Mouse (Mus musculus) T-helper 1 cell (primary cell): ENCODE data around the gene Gm5294.

Experiments used
- in situ Hi-C: fragments of 300-600 bp; cut with MboI, MseI; formaldehyde crosslinking; loops from one replicate; pipeline ENCODE4 v1.15.1; 2025; ENCODE audit warnings: high pct_unique_total_duplicates

Gm5294 gene

GRCm38 (mm10) chr5:138848102-138848501 lies 28.2 kb downstream of the Gm5294 start:
- in situ Hi-C loops = loop anchor here (10.0 kb wide), 1 partner anchor 507 kb away; the partner anchor contains the start of genes Cox19 and Cyp2w1

DNA sequence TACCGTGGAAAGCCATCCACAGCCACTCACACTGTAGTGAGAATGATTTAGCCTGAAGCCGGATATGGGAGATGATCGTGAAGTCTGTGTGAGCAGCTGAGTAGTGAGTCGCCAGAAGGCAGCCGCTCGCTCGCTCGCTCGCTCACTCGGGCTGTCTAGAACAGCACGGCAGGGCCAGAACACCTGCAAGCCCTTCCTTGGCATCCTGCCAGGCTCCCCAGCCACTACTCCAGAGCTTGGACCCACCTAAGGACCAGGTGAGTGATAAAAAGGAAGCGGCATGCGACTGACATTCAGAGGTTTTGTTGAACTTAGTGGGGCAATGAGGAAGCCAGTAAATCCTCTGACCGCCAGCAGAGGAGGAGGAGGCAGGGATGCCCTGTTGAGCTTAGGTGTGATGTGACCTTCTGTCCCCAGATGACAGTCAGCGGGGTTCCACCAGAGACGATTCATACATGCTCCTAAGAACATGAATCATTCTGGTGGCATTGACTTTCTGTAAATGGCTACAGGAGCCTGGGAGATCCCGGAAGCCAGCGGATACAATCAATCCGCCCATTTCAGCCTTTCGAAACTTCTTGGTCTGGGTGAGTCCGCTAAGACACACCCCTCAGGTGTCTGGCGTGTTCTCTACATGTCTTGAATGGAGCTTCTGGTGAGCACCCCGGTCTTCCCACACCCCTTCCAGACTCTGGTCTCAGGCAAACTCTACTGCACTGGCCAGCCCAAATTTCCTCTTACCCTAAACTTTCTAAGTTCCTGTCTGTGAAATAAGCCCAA lies 30.0 kb downstream of the Gm5294 start:
- in situ Hi-C loops = loop anchor here (5.0 to 25.0 kb wide), 4 partner anchors 227 to 587 kb away; partner anchors contain the start of genes Cox19 and Cyp2w1

- in situ Hi-C loops = loop anchor here (5.0 to 25.0 kb wide), 3 partner anchors 227 to 587 kb away; no protein-coding TSS in a partner anchor
Observed at GRCm38 (mm10) chr5:138850462-138850844, 30.6 kb downstream of the Gm5294 start.

DNA sequence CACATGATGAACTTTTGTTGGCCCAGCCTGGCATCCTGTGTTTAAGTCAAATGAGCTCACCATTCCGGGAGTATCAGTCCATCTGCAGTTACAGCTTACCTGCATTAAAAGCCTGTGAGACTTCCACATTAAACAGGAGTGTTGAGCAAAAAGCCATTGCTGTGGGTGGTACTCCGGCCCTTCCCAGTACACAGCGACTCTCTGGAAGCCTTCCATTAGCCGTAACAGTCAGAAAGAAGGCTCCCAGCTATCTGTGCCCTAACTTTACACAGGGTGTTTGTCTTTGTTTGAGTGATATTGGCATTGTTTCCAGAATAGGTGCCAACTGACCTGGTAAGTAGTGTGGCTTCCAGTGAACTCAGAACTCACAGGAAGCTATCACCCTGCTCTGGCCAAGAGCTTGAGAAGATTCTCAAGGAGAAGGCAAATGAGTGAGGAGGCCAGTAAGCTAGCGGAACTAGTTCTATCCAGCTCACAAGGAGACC lies 31.5 kb downstream of the Gm5294 start:
- in situ Hi-C loops = loop anchor here (5.0 to 25.0 kb wide), 3 partner anchors 226 to 586 kb away; no protein-coding TSS in a partner anchor

GRCm38 (mm10) chr5:138852151-138852550 lies 32.3 kb downstream of the Gm5294 start:
- in situ Hi-C loops = loop anchor here (5.0 to 25.0 kb wide), 3 partner anchors 225 to 585 kb away; no protein-coding TSS in a partner anchor

- in situ Hi-C loops = loop anchor here (5.0 to 25.0 kb wide), 3 partner anchors 224 to 584 kb away; no protein-coding TSS in a partner anchor
Observed at GRCm38 (mm10) chr5:138853349-138853748, 33.5 kb downstream of the Gm5294 start.

- in situ Hi-C loops = loop anchor here (5.0 to 25.0 kb wide), 2 partner anchors 150 to 580 kb away; no protein-coding TSS in a partner anchor
Observed at GRCm38 (mm10) chr5:138857010-138857617, 37.2 kb downstream of the Gm5294 start.

GRCm38 (mm10) chr5:138857811-138858251 lies 38.0 kb downstream of the Gm5294 start:
- in situ Hi-C loops = loop anchor here (5.0 to 25.0 kb wide), 2 partner anchors 149 to 579 kb away; no protein-coding TSS in a partner anchor

- in situ Hi-C loops = loop anchor here (25.0 kb wide), 1 partner anchor 574 kb away; no protein-coding TSS in a partner anchor
Observed at GRCm38 (mm10) chr5:138863681-138864146, 43.8 kb downstream of the Gm5294 start.

GRCm38 (mm10) chr5:138864166-138864565 lies 44.3 kb downstream of the Gm5294 start:
- in situ Hi-C loops = loop anchor here (25.0 kb wide), 1 partner anchor 573 kb away; no protein-coding TSS in a partner anchor

DNA sequence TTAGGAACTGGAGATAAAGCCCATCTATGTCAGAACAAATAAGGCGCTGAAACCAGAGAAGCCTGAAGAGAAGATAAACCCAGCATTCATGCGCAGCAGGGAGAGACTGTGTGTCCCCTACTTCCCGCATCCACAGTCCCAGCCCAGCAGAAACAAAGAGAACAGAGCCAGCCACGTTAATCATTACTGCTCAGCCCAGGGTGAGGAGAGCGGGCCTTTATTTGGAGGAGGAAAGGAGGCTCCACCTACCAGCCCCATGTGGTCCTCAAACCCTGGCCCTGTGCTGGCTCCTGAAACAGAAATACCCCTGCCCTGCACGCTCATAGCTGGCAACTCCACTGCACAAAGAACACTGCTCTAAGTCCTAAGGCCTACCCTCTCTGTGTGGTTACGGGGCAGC lies 45.0 kb downstream of the Gm5294 start:
- in situ Hi-C loops = loop anchor here (25.0 kb wide), 1 partner anchor 572 kb away; no protein-coding TSS in a partner anchor

GRCm38 (mm10) chr5:138865637-138866036 lies 45.8 kb downstream of the Gm5294 start:
- in situ Hi-C loops = loop anchor here (25.0 kb wide), 1 partner anchor 572 kb away; no protein-coding TSS in a partner anchor
